Mouse (Mus musculus): ENCODE data around the gene Filip1l.

- TF ChIP-seq CTCF (IDR thresholded peaks at IDR 0.05; ENCODE audit: borderline replicate concordance, insufficient read depth, low read length) (no peak), POLR2A (IDR thresholded peaks at IDR 0.05; ENCODE audit: low read depth, low read length) (no peak)
Observed at GRCm38 (mm10) chr16:57392461-57392860, 39.6 kb downstream of the Filip1l start.
